Mouse (Mus musculus) T-cell, adult 2 months (primary cell): Measurements from ENCODE around the gene Ctnnal1.

Experiments used
- DNase-seq: peaks from one replicate; pipeline ENCODE4 v3.0.0; 2022; ENCODE audit warnings: low spot score

Ctnnal1 gene

GRCm38 (mm10) chr4:56802669-56803150 is 62.3 kb downstream of the Ctnnal1 start:
- DNase-seq = no peak

GRCm38 (mm10) chr4:56801907-56802668 is 62.9 kb downstream of the Ctnnal1 start, which contains the start of the genes Elp1 and Fam206a:
Gene Elp1 (minus strand): TSS chr4:56802331.
Gene Fam206a (plus strand): TSS chr4:56802345.
- DNase-seq = peak; percentile 94

- DNase-seq = no peak
Measured at GRCm38 (mm10) chr4:56791373-56791772, 73.6 kb downstream of the Ctnnal1 start.

- no peak for DNase-seq
Measured at GRCm38 (mm10) chr4:56771065-56771464, 93.9 kb downstream of the Ctnnal1 start.

- DNase-seq = no peak
Measured at GRCm38 (mm10) chr4:56768913-56769312, 96.1 kb downstream of the Ctnnal1 start.

- no peak for DNase-seq
Measured at GRCm38 (mm10) chr4:56767861-56768284, 97.1 kb downstream of the Ctnnal1 start.
